Mouse (Mus musculus) CD4-positive, CD25-positive, alpha-beta regulatory T cell, adult 4 months (primary cell): ENCODE results near the gene Ralgds. TPM values are rescaled to one million over a fixed set of nuclear protein-coding genes. Genes with fewer than 3 reads are reported as not detected.
"Not testable (repeated sequence)": the region's sequence is repeated elsewhere in the genome, so short reads cannot be mapped to it uniquely, and the experiment has no call there.

Source experiments
- ATAC-seq: one replicate; pipeline ENCODE4 v1.8.0; 2017
- polyA plus RNA-seq, 2 experiments: library from polyadenylated mRNA; unstranded; fragments of 100-300 nt; shearing (Covaris generic); gene quantifications; one replicate each; pipeline ENCODE4 v1.2.1; 2017

Ralgds gene
- polyA plus RNA-seq, 2 experiments from 2014 or later = 4.3 to 8.8 TPM

- no peak for ATAC-seq
These were observed 7.1 kb upstream of the Ralgds start, which contains the start of gene Gm10134 for GRCm38 (mm10) chr2:28505795-28506194. Gene Gm10134 (plus strand): TSS chr2:28506095.

- no peak for ATAC-seq
These were observed 6.6 kb upstream of the Ralgds start for GRCm38 (mm10) chr2:28506291-28506690.

GRCm38 (mm10) chr2:28511600-28511999 lies 1.3 kb upstream of the Ralgds start:
- ATAC-seq = not testable (repeated sequence)

GRCm38 (mm10) chr2:28513431-28514370 lies 776 bp downstream of the Ralgds start:
- no peak for ATAC-seq

GRCm38 (mm10) chr2:28514489-28514888 lies 1.6 kb downstream of the Ralgds start:
- ATAC-seq = peak; percentile 37

- peak; percentile 63 for ATAC-seq
These were observed 4.4 kb downstream of the Ralgds start for GRCm38 (mm10) chr2:28517206-28517909.

GRCm38 (mm10) chr2:28518231-28518630 lies 5.3 kb downstream of the Ralgds start:
- ATAC-seq = peak; percentile 80

- ATAC-seq = no peak
These were observed 7.7 kb downstream of the Ralgds start for GRCm38 (mm10) chr2:28520581-28520980.

- no peak for ATAC-seq
These were observed 8.7 kb downstream of the Ralgds start for GRCm38 (mm10) chr2:28521571-28522151.

- ATAC-seq = no peak
These were observed 9.2 kb downstream of the Ralgds start for GRCm38 (mm10) chr2:28522166-28522565.

GRCm38 (mm10) chr2:28523643-28524117 lies 10.8 kb downstream of the Ralgds start:
- ATAC-seq = no peak

- ATAC-seq = no peak
These were observed 11.5 kb downstream of the Ralgds start for GRCm38 (mm10) chr2:28524406-28524805.

GRCm38 (mm10) chr2:28525219-28525942 lies 12.5 kb downstream of the Ralgds start:
- peak; percentile 78 for ATAC-seq

GRCm38 (mm10) chr2:28525943-28526876 lies 13.3 kb downstream of the Ralgds start:
- peak; percentile 63 for ATAC-seq

- no peak for ATAC-seq
These were observed 14.8 kb downstream of the Ralgds start for GRCm38 (mm10) chr2:28527436-28528353.

GRCm38 (mm10) chr2:28528354-28528730 lies 15.4 kb downstream of the Ralgds start:
- ATAC-seq = no peak

- no peak for ATAC-seq
These were observed 16.9 kb downstream of the Ralgds start for GRCm38 (mm10) chr2:28529856-28530255.

GRCm38 (mm10) chr2:28530311-28530710 lies 17.4 kb downstream of the Ralgds start:
- ATAC-seq = no peak

GRCm38 (mm10) chr2:28532938-28533771 lies 20.2 kb downstream of the Ralgds start:
- peak; percentile 91 for ATAC-seq
